Mouse (Mus musculus) intestine, embryonic 16.5 days (tissue): ENCODE data around the gene Phkb. TPM values are rescaled to one million over a fixed set of nuclear protein-coding genes. Genes with fewer than 3 reads are reported as not detected.

Experiments
- polyA plus RNA-seq: library from polyadenylated mRNA; unstranded; fragments of >200 nt; fragmentation: Nextera tagmentation; extraction: Ambion mirVana; gene quantifications from 2 replicates; pipeline ENCODE4 v1.2.1, GENCODE M21; 2015

Gene Phkb
- polyA plus RNA-seq, 1 experiment from 2014 or later: 26.3 TPM

Other genes with a start within 250 kb of the Phkb start
- gene Neto2, start 140.0 kb upstream of the Phkb start, polyA plus RNA-seq: 3.0 and 3.6 TPM in 2 replicates
- 57.8 and 58.9 TPM in 2 replicates for gene Itfg1, start within 50 bp of the Phkb start, polyA plus RNA-seq